Mouse (Mus musculus) large intestine, adult 2 months (tissue): ENCODE data around the gene Adcy2. TPM values are rescaled to one million over a fixed set of nuclear protein-coding genes. Genes with fewer than 3 reads are reported as not detected.

Experiments used
- DNase-seq: peaks from one replicate; pipeline ENCODE4 v3.0.0-alpha.2; 2012; ENCODE audit warnings: low read depth, low spot score
- WGBS: fragments of 180-500 bp; shearing (Covaris S2); methylation state at CpG from one replicate; pipeline ENCODE4 v1.1.7; 2018; 5-methylcytosine and 5-hydroxymethylcytosine counted together
- polyA plus RNA-seq: library from polyadenylated mRNA; depleted of rRNA; stranded (reverse); fragments of >200 nt; gene quantifications from 2 replicates; pipeline ENCODE4 v1.2.3, GENCODE M21; 2012

The Adcy2 gene
- polyA plus RNA-seq, 1 experiment: 0.61 TPM

DNA sequence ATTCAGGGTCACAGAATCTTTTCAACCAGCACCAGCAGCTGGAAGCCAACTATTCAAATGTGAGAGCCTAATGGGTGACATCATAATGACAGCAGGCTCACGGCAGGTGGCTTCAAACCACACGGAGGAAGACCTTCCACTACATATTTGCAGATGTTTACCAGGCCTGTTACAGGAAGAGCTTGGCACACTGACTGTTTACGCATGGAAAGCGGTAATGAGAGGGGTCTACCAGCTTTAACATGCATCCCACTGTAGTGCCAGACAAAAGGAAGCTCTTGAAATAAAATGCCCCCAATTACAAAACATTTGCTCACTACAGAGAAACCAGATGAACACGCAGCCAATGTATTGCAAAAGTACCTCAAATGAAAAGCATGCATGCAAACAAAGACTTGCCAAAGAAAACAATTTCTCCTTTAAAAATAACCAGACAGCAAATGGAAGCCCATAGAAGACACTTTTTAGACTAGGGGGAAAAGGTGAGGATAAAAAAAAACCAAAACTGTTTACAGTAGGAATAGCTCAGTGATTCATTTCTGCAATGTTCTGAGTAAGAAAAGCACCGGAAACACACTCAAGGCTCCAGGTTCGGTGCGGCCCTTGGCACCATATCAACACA lies 163.8 kb downstream of the Adcy2 start:
- DNase-seq: no peak
- 64% methylated on average over 8 of the region's 8 CpGs for WGBS

GRCm38 (mm10) chr13:68832141-68832540 lies 167.2 kb downstream of the Adcy2 start:
- WGBS: 71% methylated on average over 5 of the region's 5 CpGs
- no peak for DNase-seq

DNA sequence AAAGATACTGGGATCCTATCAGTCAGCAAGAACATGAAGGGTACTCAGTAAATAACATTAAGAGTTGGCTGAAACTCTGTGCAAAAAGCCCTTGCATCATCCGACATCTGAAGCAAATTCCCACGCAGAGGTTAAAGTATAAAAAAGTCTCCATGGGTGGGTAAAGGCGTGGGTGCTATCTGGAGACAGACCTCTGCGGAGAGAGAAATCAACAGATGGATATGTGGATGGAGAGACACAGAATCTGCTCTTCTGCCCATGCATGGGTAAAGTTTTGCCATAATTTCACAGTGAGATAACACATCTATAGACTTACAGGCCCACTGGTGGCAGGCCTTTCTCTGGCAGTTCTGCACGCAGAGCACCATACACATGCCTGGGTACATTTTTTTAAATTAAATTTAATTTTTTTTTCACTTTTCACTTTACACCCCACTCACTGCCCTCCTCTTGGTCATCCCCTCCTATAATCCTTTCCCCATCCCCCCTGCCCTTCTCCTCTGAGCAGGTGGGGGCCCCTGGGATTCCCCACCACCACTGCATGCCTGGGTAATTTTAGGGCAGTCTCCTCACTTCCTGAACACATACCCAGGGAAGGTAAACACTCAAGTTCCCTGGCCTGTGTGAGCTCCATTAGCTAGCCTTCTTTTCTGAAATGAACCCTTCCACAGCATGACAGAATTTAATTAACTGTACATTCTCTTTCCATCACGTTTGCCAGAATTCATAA lies 169.1 kb downstream of the Adcy2 start:
- WGBS: 78% methylated on average over 6 of the region's 6 CpGs
- no peak for DNase-seq

DNA sequence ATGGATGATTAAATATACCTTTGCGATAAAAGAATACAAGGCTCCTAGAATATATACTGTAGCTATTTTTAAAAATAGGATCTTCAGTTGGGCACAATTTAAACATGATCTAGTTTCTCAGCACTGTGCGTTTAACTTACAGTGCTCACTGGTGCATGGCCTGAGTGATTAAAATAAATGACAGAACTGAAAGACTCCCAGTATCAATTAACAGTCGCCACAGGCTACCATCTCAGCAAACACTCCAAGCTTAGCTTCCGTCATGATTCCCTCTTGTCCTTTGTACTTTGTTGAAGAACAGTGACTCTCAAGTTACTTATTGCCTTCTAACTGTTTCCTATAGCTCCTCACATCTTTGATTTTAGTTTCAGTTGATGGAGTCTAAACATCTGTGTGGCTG lies 170.9 kb downstream of the Adcy2 start:
- no peak for DNase-seq
- WGBS: 78% methylated on average over 4 of the region's 4 CpGs

- WGBS: 96% methylated on average over 1 of the region's 1 CpGs
- DNase-seq: no peak
Observed at GRCm38 (mm10) chr13:68826461-68826860, 172.9 kb downstream of the Adcy2 start.

- no peak for DNase-seq
- WGBS: 67% methylated on average over 13 of the region's 13 CpGs
Observed at GRCm38 (mm10) chr13:68820858-68821579, 178.3 kb downstream of the Adcy2 start.

DNA sequence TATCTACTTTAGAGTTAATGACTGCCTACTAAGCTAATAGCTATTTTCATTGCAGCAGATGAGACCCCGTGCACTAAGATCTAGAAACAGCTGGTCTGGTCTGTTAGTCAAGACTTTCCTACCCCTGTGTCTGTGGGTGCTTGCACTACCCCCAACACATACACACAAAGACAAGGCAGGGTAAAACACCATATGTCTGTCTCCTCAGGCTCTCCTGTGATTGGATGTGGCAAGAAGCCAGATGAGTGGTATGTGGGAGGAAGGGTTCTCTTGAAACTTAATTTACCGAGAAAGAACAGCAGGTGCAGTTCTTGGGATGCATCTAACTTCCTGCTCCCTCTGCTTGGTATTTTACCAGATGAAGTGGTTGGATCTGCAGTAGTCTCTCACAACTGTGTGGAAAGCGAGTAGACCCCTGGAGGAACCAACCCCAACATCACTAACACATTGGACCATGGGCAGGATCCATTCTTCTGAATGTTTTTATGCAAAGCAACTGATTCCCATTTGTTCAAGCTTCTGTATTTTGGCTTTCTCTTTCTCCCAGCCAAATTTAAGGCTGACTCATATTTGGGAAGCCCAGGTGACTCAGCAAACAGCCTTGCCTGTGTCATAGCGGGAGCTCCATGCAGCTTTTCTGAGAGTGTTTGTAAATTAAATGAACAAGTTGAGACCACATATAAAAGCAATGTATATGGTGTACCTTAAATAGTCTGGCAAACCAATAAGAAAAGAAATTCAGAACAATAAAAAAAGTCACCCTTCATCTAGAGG lies 183.4 kb downstream of the Adcy2 start:
- WGBS: 67% methylated on average over 4 of the region's 4 CpGs
- DNase-seq: no peak

- DNase-seq: no peak
- WGBS: 92% methylated on average over 3 of the region's 3 CpGs
Observed at GRCm38 (mm10) chr13:68811185-68811584, 188.2 kb downstream of the Adcy2 start.

DNA sequence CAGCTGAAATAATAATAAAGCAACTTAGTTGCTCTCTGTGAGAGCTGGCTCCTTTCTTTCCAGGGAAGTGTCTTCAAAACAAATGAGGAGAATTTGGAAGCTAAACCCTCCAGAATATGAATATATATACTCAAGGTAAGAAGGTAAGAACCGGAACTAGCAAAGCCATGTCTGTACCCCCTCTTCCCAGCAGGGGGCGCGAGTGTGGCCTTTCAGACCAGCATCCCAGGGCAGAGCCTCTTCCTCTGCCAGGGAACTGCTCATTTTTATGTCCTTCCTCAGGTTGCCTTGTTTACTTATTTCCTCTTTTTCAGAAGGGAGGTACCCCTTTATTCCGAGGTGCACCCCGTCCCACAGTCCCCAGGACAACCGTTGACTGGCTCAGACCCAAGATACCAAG lies 199.6 kb downstream of the Adcy2 start:
- no peak for DNase-seq
- 58% methylated on average over 6 of the region's 6 CpGs for WGBS

- no peak for DNase-seq
Observed at GRCm38 (mm10) chr13:68793286-68793685, 206.1 kb downstream of the Adcy2 start.

GRCm38 (mm10) chr13:68787286-68788061 lies 211.9 kb downstream of the Adcy2 start:
- 76% methylated on average over 8 of the region's 8 CpGs for WGBS
- DNase-seq: no peak

DNA sequence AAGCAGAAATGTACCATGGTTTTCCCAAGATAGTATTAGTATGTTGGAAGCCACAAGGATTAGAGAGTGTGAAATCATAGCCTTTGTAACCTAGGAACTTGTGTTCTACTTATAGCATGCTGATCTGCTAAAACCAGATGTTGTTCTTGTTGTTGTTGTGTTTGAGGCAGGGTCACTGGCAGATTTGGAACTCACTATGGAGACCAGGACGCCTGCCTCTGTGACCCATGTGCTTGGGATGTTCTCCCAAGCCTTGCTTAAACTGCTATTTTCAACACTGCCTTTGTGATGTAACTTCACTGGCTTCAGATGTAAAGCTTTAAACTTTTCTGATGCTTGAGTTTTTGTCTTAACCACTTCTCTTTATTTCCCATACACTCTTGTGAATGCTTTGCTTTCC lies 216.2 kb downstream of the Adcy2 start:
- no peak for DNase-seq
- 51% methylated on average over 1 of the region's 1 CpGs for WGBS

DNA sequence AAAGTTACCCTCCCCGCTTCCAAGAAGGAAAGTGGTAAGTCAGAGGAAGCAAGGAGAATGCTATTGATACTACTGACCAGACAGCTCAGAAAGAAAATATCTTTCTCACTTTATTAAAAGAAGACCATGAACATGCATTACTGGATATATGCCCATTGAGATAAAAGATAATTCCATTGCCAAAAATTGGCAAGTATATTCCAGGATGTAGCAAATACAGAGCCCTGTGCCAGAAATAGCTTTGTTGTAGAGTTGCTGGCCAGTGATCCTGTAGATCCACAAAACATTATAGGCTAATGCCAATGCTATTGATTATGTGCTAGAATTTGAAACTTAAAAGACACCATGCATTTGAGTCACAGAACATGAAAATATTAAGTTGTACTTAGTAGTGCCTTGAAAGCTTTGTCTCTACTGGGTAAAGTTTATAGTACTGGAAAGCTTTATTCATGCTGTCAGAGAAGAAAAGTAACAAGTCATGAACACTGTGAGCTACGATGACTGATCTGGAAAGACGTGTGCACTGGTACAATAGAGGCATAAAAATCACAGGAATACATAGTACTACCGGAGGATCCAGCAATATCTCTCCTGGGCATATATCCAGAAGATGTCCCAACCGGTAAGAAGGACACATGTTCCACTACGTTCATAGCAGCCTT lies 221.2 kb downstream of the Adcy2 start:
- no peak for DNase-seq
- 81% methylated on average over 6 of the region's 6 CpGs for WGBS

- DNase-seq: no peak
- 62% methylated on average over 2 of the region's 2 CpGs for WGBS
Observed at GRCm38 (mm10) chr13:68773599-68774211, 225.6 kb downstream of the Adcy2 start.

DNA sequence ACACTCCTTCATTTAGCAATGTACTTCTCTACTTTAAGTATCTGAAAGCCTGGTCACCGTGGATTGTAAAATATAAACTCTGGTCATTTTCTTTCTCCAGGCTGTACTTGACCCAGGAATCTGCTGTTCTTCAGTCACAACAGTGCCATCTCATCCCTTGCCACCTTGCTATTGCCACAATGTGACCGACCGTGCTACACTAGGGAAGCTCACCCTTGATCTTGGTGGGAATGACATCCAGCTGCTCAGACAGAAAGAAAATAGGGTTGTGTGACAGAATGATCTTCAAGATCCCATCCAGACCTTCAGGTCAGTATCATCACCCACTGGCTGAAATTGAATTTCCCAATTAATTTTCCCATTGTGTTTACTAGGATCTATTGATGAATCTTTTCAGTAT lies 230.8 kb downstream of the Adcy2 start:
- WGBS: 91% methylated on average over 3 of the region's 3 CpGs

GRCm38 (mm10) chr13:68765896-68766578 lies 233.3 kb downstream of the Adcy2 start:
- WGBS: 82% methylated on average over 8 of the region's 8 CpGs
- DNase-seq: no peak

More for the DNA sequence above, 230.8 kb downstream of the Adcy2 start:
- no peak for DNase-seq

- DNase-seq: no peak
- WGBS: 50% methylated on average over 3 of the region's 3 CpGs
Observed at GRCm38 (mm10) chr13:68764614-68765013, 234.7 kb downstream of the Adcy2 start.

GRCm38 (mm10) chr13:68749801-68750200 lies 249.5 kb downstream of the Adcy2 start:
- no peak for DNase-seq
- WGBS: 65% methylated on average over 9 of the region's 9 CpGs
